Mouse (Mus musculus): ENCODE measurements around the gene Capzb.

- TF ChIP-seq GATA1 (IDR thresholded peaks at IDR 0.05; ENCODE audit: borderline replicate concordance, low read length) (no peak), FLI1 (IDR thresholded peaks at IDR 0.05; ENCODE audit: low read length) (no peak)
Observed at GRCm38 (mm10) chr4:139312632-139313031, 119.9 kb downstream of the Capzb start.
